Mouse (Mus musculus) heart, postnatal 0 days (tissue): ENCODE results near the gene Dhx30. TPM values are rescaled to one million over a fixed set of nuclear protein-coding genes. Genes with fewer than 3 reads are reported as not detected.

Experiments used
- ATAC-seq: fragments of 200-750 bp; cut with Nextera tagmentation; 2 replicates; pipeline ENCODE4 v1.8.0; 2017; ENCODE audit warnings: low read depth, moderate number of reproducible peaks, moderate library complexity; ENCODE audit not compliant: insufficient read depth
- DNase-seq: peaks from one replicate; pipeline ENCODE4 v3.0.0-alpha.2; 2016; ENCODE audit warnings: low spot score
- H3K27ac ChIP-seq: fragments of 300-500 bp; sonication (generic); 2 replicates; pipeline ENCODE4 v1.5.1; 2014; ENCODE audit warnings: low read depth, mild to moderate bottlenecking
- H3K27me3 ChIP-seq: fragments of 300-500 bp; sonication (generic); 2 replicates; pipeline ENCODE4 v1.6.1; 2014; ENCODE audit warnings: low read length, mixed read lengths; ENCODE audit not compliant: control insufficient read depth, insufficient read depth
- H3K36me3 ChIP-seq: fragments of 300-500 bp; sonication (generic); replicated peaks from 2 replicates; pipeline ENCODE4 v1.6.1; 2014; ENCODE audit warnings: low read length, mixed read lengths; ENCODE audit not compliant: control insufficient read depth, insufficient read depth
- H3K4me1 ChIP-seq: fragments of 300-500 bp; sonication (generic); 2 replicates; pipeline ENCODE4 v1.6.1; 2014; ENCODE audit warnings: antibody characterized with exemption; ENCODE audit not compliant: control insufficient read depth, insufficient read depth
- H3K4me2 ChIP-seq: fragments of 300-500 bp; sonication (generic); 2 replicates; pipeline ENCODE4 v1.6.1; 2014; ENCODE audit warnings: low read depth, mild to moderate bottlenecking, low read length, moderate library complexity
- H3K4me3 ChIP-seq: fragments of 300-500 bp; sonication (generic); 2 replicates; pipeline ENCODE4 v1.5.1; 2014; ENCODE audit warnings: low read depth, low read length
- H3K9ac ChIP-seq: fragments of 300-500 bp; sonication (generic); replicated peaks from 2 replicates; pipeline ENCODE4 v1.6.1; 2014; ENCODE audit warnings: low read depth, low read length, mixed read lengths
- H3K9me3 ChIP-seq: fragments of 300-500 bp; sonication (generic); replicated peaks from 2 replicates; pipeline ENCODE4 v1.6.1; 2016; ENCODE audit warnings: low read length; ENCODE audit not compliant: control insufficient read depth
- CTCF ChIP-seq: IDR thresholded peaks from 2 replicates; pipeline ENCODE4 v1.5.1; 2016; ENCODE audit warnings: antibody characterized with exemption, control low read depth, low read depth
- EP300 ChIP-seq: IDR thresholded peaks from 2 replicates; pipeline ENCODE4 v1.6.1; 2016; ENCODE audit warnings: antibody characterized with exemption, low read depth
- WGBS: fragments of 180-500 bp; shearing (Covaris S2); extraction: QIAGEN DNeasy Blood & Tissue Kit; methylation state at CpG from one replicate; pipeline ENCODE4 v1.1.7; 2014; 5-methylcytosine and 5-hydroxymethylcytosine counted together
- polyA plus RNA-seq: library from polyadenylated mRNA; unstranded; fragments of >200 nt; fragmentation: Nextera tagmentation; extraction: Ambion mirVana; gene quantifications from 2 replicates; pipeline ENCODE4 v1.2.1, GENCODE M21; 2015
- total RNA-seq: library from RNA; depleted of rRNA; stranded (reverse); fragments of >200 nt; gene quantifications from 2 replicates; pipeline ENCODE4 v1.2.3, GENCODE M21; 2014; ENCODE audit warnings: low replicate concordance

Gene Dhx30
- total and polyA plus RNA-seq, 2 experiments from 2014 or later = 66.4 to 111 TPM

- no peak for TF ChIP-seq EP300
- TF ChIP-seq CTCF = no peak
- ATAC-seq = no peak
- Histone ChIP-seq H3K27me3 (no peaks in the 10 kb centered on the region), H3K4me1 (peaks cover 25% of the 10 kb centered on the region), H3K9ac (no peak overlapping the region), H3K27ac (peak overlapping the region; percentile 76), H3K36me3 (no peaks in the 10 kb centered on the region), H3K4me2 (peak overlapping the region; percentile 36), H3K4me3 (no peak overlapping the region), H3K9me3 (no peaks in the 10 kb centered on the region)
- WGBS = 38% methylated on average over 23 of the region's 23 CpGs
- no peak for DNase-seq
These were observed 65.6 kb downstream of the Dhx30 start for GRCm38 (mm10) chr9:110051869-110052661.

- Histone ChIP-seq H3K4me2 (no peak overlapping the region), H3K36me3 (no peaks in the 10 kb centered on the region), H3K4me3 (no peak overlapping the region), H3K27ac (no peak overlapping the region), H3K9me3 (no peaks in the 10 kb centered on the region), H3K27me3 (no peaks in the 10 kb centered on the region), H3K9ac (no peak overlapping the region), H3K4me1 (peaks cover 25% of the 10 kb centered on the region)
- ATAC-seq (no peak), DNase-seq (no peak)
- TF ChIP-seq CTCF = no peak
These were observed 66.4 kb downstream of the Dhx30 start for GRCm38 (mm10) chr9:110051184-110051583.

GRCm38 (mm10) chr9:110047857-110048256 is 69.8 kb downstream of the Dhx30 start:
- H3K4me3 ChIP-seq = no peak overlapping the region
- H3K4me2 ChIP-seq = no peak overlapping the region
- TF ChIP-seq CTCF (no peak), EP300 (no peak)
- WGBS = 68% methylated on average over 3 of the region's 3 CpGs
- peak; percentile 60 for DNase-seq
- H3K27ac ChIP-seq = peak overlapping the region; percentile 36; the same call in 1 of the 2 replicates
- peaks cover 5% of the 10 kb centered on the region; the same call in 1 of the 2 replicates for H3K36me3 ChIP-seq
- ATAC-seq = peak; percentile 52; the same call in 1 of the 2 replicates
- peaks cover 15% of the 10 kb centered on the region for H3K4me1 ChIP-seq
- no peak overlapping the region for H3K9ac ChIP-seq
- no peaks in the 10 kb centered on the region for H3K9me3 ChIP-seq
- H3K27me3 ChIP-seq = no peaks in the 10 kb centered on the region

DNA sequence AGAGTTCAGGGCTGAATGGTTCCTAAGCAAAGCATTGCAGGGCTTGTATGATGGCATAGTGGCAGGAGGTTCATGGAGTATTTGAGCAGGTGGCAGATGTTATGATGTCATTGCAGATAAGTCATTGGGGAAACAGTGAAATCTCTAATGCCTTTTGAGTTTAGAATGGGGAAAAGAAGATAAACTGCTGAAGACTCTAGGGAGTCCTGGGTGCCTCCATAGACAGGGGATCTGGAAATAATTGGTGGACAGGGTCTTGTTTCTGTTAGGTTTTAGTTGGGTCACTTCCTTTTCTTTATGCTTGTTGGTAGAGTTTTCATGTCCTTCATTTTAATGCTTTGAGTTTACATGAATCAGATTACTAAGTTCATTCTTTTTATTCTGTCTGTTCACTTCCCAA is 70.4 kb downstream of the Dhx30 start:
- H3K9me3 ChIP-seq = no peaks in the 10 kb centered on the region
- no peak for TF ChIP-seq CTCF
- no peak for TF ChIP-seq EP300
- peaks cover 5% of the 10 kb centered on the region; the same call in 1 of the 2 replicates for H3K36me3 ChIP-seq
- ATAC-seq (no peak), DNase-seq (no peak)
- 0 out of 2 replicates have a peak overlapping the region, but pooled peaks have one; percentile 12 for H3K27ac ChIP-seq
- no peak overlapping the region for H3K9ac ChIP-seq
- no peak overlapping the region for H3K4me2 ChIP-seq
- H3K27me3 ChIP-seq = no peaks in the 10 kb centered on the region
- H3K4me1 ChIP-seq = peaks cover 9% of the 10 kb centered on the region
- H3K4me3 ChIP-seq = no peak overlapping the region

GRCm38 (mm10) chr9:110045763-110046377 is 71.8 kb downstream of the Dhx30 start:
- Histone ChIP-seq H3K9me3 (no peaks in the 10 kb centered on the region), H3K4me2 (no peak overlapping the region), H3K36me3 (peaks cover 11% of the 10 kb centered on the region; the same call in 1 of the 2 replicates), H3K4me3 (no peak overlapping the region), H3K27me3 (no peaks in the 10 kb centered on the region), H3K9ac (no peak overlapping the region), H3K27ac (no peak overlapping the region), H3K4me1 (peaks cover 6% of the 10 kb centered on the region; the same call in 1 of the 2 replicates)
- TF ChIP-seq EP300 = no peak
- no peak for TF ChIP-seq CTCF
- no peak for ATAC-seq
- DNase-seq = no peak
